Mouse (Mus musculus) lung, embryonic 16.5 days (tissue): ENCODE results near the gene Urb2. TPM values are rescaled to one million over a fixed set of nuclear protein-coding genes. Genes with fewer than 3 reads are reported as not detected.

Experiments
- ATAC-seq: fragments of 200-750 bp; cut with Nextera tagmentation; 2 replicates; pipeline ENCODE4 v1.8.0; 2017; ENCODE audit warnings: low read depth, mild to moderate bottlenecking, moderate library complexity
- H3K27ac ChIP-seq: fragments of 300-500 bp; sonication (generic); 2 replicates; pipeline ENCODE4 v1.5.1; 2014; ENCODE audit warnings: mild to moderate bottlenecking, control low read depth, low read length
- H3K27me3 ChIP-seq: fragments of 300-500 bp; sonication (generic); 2 replicates; pipeline ENCODE4 v1.6.1; 2014; ENCODE audit warnings: low read depth, low read length, mixed read lengths; ENCODE audit not compliant: control insufficient read depth, insufficient read depth
- H3K36me3 ChIP-seq: fragments of 300-500 bp; sonication (generic); 2 replicates; pipeline ENCODE4 v1.6.1; 2014; ENCODE audit warnings: low read length; ENCODE audit not compliant: control insufficient read depth, insufficient read depth
- H3K4me1 ChIP-seq: fragments of 300-500 bp; sonication (generic); replicated peaks from 2 replicates; pipeline ENCODE4 v1.6.1; 2014; ENCODE audit warnings: low read length, mixed read lengths; ENCODE audit not compliant: control insufficient read depth, insufficient read depth
- H3K4me2 ChIP-seq: fragments of 300-500 bp; sonication (generic); 2 replicates; pipeline ENCODE4 v1.6.1; 2014; ENCODE audit warnings: low read depth, low read length, control low read depth
- H3K4me3 ChIP-seq: fragments of 300-500 bp; sonication (generic); 2 replicates; pipeline ENCODE4 v1.5.1; 2014; ENCODE audit warnings: mild to moderate bottlenecking, low read length, control low read depth
- H3K9ac ChIP-seq: fragments of 300-500 bp; sonication (generic); 2 replicates; pipeline ENCODE4 v1.6.1; 2014; ENCODE audit warnings: low read length, control low read depth
- H3K9me3 ChIP-seq: fragments of 300-500 bp; sonication (generic); 2 replicates; pipeline ENCODE4 v1.6.1; 2016; ENCODE audit warnings: low read length; ENCODE audit not compliant: control insufficient read depth
- WGBS: fragments of 180-500 bp; shearing (Covaris S2); extraction: QIAGEN DNeasy Blood & Tissue Kit; methylation state at CpG from one replicate; pipeline ENCODE4 v1.1.7; 2014; 5-methylcytosine and 5-hydroxymethylcytosine counted together
- polyA plus RNA-seq: library from polyadenylated mRNA; unstranded; fragments of >200 nt; fragmentation: Nextera tagmentation; extraction: Ambion mirVana; gene quantifications from 2 replicates; pipeline ENCODE4 v1.2.1, GENCODE M21; 2015

Gene Urb2
- polyA plus RNA-seq, 1 experiment from 2014 or later = 4.6 TPM

DNA sequence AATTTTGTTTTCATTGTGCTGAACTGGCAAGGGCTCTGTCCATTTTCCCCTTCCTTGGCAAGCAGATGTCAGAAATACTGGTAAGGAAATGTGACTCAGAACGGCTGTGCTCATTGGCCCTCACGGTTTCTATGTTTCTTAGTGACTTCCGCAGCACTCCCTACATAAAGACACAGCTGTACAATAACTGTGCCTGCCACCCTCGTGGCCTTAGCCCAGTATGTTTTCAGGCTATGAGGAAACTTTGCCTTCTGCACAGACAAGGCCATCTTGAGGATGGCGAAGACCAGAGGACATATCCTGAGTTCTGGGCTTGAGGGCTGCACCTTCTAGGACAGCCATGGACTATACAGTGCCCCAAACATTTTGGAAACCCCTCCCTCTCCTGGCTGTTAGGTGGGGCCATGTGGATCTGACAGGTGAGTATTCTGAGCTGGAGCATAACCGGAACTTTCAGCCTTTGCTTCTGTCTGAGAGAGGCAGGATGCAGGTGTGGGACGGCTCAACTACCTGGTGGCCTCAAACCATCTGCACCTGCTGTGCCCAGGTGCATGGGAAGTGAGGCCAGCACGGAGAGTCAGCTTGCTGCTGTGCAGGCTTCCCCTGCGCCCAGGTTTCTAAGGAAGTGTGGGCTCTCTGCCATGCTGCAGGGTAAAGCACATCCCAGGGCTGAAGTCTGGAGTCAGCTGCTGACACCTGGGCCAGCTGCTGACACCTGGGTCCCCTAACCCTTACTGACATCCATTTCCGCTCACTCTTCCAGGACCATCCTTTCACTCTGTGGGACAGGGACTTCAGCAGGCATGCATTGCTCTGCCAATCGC, 35.7 kb downstream of the Urb2 start:
- no peaks in the 10 kb centered on the region for H3K27me3 ChIP-seq
- no peaks in the 10 kb centered on the region for H3K4me1 ChIP-seq
- H3K36me3 ChIP-seq = no peaks in the 10 kb centered on the region
- H3K9me3 ChIP-seq = no peaks in the 10 kb centered on the region
- ATAC-seq = no peak
- 66% methylated on average over 11 of the region's 11 CpGs for WGBS
- no peak overlapping the region for H3K27ac ChIP-seq
- no peak overlapping the region for H3K9ac ChIP-seq
- H3K4me3 ChIP-seq = no peak overlapping the region
- no peak overlapping the region for H3K4me2 ChIP-seq

DNA sequence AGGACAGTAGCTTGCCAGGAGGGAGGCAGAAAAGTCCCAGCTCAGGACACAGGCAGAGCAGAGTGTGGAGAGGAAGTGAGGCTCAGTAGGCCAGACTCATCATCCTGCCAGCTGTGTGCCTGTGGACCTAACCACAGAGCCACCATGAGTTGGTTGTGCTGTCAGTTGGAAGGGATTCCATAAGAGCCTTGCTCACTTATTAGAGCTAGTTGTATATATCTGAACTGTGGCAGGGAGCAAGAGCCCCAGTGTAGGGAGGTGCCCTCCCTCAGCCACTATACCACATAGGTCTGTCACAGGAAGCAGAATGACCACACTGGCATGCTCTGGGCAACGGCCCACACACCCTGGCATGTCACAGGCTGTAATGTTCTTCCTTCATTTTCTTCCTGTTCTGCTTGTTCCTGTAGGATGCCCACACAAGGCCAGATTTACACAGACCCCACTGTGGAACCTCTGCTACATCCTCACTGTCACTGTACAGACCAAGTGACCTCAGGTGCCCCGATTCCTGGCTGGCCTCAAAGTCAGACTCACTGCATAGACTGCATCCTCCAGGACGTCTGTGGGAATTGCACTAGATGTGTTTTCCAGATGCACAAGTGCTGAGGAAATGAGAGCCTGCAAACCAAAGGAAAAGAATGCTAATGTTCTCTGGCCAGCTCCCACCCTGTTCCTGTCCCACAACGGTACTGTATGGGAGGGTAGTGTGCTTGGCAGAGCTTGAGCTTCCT, 45.2 kb downstream of the Urb2 start:
- Histone ChIP-seq H3K27me3 (no peaks in the 10 kb centered on the region), H3K9me3 (no peaks in the 10 kb centered on the region), H3K27ac (0 out of 2 replicates have a peak overlapping the region, but pooled peaks have one; percentile 24), H3K4me3 (no peak overlapping the region), H3K9ac (no peak overlapping the region), H3K4me1 (peaks cover 2% of the 10 kb centered on the region; the same call in 1 of the 2 replicates), H3K36me3 (no peaks in the 10 kb centered on the region), H3K4me2 (no peak overlapping the region)
- peak; percentile 83 for ATAC-seq
- 37% methylated on average over 4 of the region's 4 CpGs for WGBS

DNA sequence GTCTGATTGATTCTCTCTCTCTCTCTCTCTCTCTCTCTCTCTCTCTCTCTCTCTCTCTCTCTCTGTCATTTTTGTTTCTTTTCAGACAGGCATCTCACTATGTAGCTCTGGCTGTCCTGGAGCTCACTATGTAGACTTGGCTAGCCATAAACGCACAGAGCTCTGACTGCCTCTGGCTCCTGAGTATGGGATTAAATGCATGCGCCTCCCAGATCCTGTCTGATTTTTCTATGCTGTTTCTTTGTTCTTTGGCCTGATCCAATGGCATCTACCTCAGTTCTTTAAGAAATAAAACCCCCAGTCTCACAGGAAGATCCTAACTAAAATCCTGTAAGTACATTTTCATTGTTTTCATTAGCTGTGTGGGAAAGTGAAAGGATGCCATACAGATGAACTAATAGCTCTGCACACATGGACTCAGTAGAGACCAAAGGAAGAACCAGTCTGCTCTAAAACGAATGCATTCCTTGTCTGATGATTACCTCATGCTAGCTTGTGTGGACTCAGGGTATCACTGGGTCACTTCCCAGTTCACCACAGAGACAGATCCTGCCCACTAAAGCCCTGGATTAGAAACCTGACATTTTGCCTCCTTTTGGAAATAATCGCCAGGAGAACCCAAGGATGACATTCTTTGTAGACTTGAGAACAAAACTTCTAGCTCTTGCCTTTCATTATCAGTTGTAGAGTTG, 45.9 kb downstream of the Urb2 start:
- Histone ChIP-seq H3K4me1 (peaks cover 2% of the 10 kb centered on the region; the same call in 1 of the 2 replicates), H3K36me3 (no peaks in the 10 kb centered on the region), H3K4me2 (no peak overlapping the region), H3K9me3 (no peaks in the 10 kb centered on the region), H3K27me3 (no peaks in the 10 kb centered on the region), H3K27ac (no peak overlapping the region), H3K4me3 (no peak overlapping the region), H3K9ac (no peak overlapping the region)
- 66% methylated on average over 4 of the region's 4 CpGs for WGBS
- no peak for ATAC-seq

DNA sequence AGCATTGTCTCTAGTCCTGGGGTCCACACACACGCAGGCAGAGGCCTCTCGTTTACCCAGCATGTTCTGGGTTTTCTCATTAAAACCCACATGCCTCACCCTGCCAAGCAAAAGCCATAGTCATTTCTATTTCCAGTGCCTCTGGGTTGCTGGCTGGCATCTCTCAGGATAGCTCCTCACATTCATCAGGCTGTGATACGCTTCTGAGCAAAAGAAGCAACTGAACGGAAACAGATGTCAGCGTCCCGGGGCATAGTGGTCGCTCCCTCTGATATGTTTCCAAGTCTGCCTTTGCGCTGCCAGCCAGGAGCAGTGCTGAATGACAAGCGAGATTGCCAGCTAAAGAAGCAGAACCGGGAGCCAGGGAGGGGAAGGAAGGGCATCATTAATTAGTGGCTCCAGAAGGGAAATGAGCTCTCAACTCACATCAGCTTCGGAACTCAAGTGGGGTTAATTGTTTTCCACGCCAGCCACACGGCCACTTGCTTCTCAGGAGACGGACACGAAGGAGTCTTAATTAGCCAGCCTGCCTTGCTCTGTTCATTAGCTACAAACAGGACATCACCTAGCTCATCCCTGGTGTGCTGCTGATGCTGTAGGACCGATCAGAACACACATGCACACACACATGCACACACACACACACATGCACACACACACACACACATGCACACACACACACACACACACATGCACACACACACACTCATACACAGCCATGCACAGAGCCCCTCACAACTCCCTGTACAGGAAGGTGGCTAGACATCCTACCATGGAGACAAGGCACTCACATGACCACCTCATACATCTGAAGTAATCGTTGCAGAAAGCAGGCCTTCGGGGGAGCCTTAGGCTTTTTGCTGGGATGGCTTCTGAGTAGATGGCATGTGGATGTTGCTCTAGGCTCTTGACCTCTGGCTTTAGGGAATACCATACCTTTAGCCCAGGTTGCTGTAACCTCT, 49.3 kb downstream of the Urb2 start:
- H3K36me3 ChIP-seq = no peaks in the 10 kb centered on the region
- H3K4me3 ChIP-seq = no peak overlapping the region
- no peaks in the 10 kb centered on the region for H3K9me3 ChIP-seq
- peak; percentile 64; the same call in 1 of the 2 replicates for ATAC-seq
- H3K27me3 ChIP-seq = no peaks in the 10 kb centered on the region
- H3K9ac ChIP-seq = no peak overlapping the region
- no peak overlapping the region for H3K4me2 ChIP-seq
- 48% methylated on average over 18 of the region's 18 CpGs for WGBS
- peak overlapping the region; percentile 42; the same call in 1 of the 2 replicates for H3K27ac ChIP-seq
- peaks cover 2% of the 10 kb centered on the region; the same call in 1 of the 2 replicates for H3K4me1 ChIP-seq

DNA sequence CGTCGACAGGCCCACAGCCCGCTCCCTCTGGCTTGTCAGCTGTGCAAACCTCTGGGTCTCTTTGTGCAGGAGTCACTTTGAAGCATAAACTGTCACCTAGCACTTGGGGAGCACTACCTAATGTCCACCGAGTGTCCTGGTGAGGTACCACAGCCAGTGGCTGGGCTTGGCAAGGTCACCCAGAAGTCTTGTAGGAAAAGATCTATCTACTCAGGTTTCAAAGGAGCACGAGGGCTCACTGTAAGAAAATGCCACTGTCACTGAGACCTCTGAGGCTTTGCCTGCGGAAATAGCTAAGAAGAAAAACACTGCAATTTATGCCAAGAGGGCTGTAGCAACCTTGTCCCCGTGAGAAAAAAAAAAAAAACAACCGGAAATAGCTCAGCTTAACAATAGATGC, 54.7 kb downstream of the Urb2 start:
- H3K4me3 ChIP-seq = no peak overlapping the region
- WGBS = 42% methylated on average over 8 of the region's 8 CpGs
- no peak for ATAC-seq

DNA sequence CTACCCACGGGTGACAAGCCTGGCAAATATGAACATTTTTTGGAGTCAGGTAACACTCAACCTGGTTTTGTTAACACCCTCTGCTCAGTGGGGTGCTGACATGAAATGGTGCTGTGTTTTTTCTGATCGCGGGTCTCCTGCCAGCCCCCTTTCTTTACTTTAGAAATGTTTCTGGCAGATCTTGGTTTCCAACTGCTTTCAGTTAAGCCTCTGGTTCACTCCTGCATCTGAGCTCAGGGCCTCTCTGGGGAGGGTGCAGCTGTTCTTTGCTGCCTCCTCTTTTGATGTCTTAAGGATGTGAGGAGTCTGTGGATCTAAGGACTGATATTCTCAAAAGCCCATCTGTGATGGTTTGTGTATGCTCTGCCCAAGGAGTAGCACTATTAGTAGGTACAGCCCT, 55.1 kb downstream of the Urb2 start:
- no peaks in the 10 kb centered on the region for H3K27me3 ChIP-seq
- no peaks in the 10 kb centered on the region for H3K4me1 ChIP-seq
- no peak for ATAC-seq
- WGBS = 48% methylated on average over 3 of the region's 3 CpGs
- H3K4me2 ChIP-seq = no peak overlapping the region
- H3K4me3 ChIP-seq = no peak overlapping the region
- H3K36me3 ChIP-seq = no peaks in the 10 kb centered on the region
- H3K27ac ChIP-seq = no peak overlapping the region
- H3K9ac ChIP-seq = no peak overlapping the region
- H3K9me3 ChIP-seq = no peaks in the 10 kb centered on the region

More for the DNA sequence above, 54.7 kb downstream of the Urb2 start:
- Histone ChIP-seq H3K9me3 (no peaks in the 10 kb centered on the region), H3K4me1 (no peaks in the 10 kb centered on the region), H3K27me3 (no peaks in the 10 kb centered on the region), H3K9ac (no peak overlapping the region), H3K36me3 (no peaks in the 10 kb centered on the region), H3K27ac (no peak overlapping the region), H3K4me2 (no peak overlapping the region)

DNA sequence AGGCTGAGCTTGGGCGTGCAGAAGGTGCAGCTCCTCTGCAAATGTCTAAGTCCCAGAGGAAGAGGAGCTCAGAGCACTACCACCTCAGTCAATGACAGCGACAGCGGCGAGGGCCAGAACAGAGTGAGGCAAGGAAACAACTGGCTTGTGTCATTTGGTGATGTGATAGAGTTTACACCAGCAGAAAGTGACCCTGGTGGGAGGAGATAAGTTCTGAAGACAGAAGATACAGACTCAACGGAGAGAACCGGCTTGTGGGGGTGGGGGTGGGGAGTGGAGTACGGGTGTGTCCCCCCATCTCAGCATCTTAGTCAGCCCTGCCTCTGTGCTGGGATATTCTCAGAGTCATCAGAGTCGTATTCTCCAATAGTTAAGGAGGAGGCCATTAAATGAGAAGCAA, 56.1 kb downstream of the Urb2 start:
- WGBS = 70% methylated on average over 8 of the region's 8 CpGs
- ATAC-seq = no peak
- no peak overlapping the region for H3K9ac ChIP-seq

DNA sequence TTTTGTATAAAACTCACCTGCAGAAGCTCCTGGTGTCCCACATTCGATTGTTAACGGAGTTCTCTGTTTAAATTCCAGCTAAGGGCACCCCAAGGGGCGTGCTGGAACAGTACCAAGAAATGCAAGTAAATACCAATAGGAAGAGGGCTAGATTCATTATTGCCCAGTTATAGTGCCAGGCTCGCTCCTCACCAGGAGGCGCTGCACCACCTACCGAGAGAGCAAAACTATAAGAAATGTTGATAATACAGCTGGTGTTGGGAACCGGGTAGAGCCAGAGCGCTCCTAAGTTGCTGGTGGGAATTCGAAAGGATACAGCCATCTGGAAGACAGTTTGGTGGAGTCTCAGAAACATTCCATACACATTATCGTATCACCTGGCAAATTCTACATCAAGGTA, 56.7 kb downstream of the Urb2 start:
- Histone ChIP-seq H3K4me3 (no peak overlapping the region), H3K4me1 (no peaks in the 10 kb centered on the region), H3K36me3 (no peaks in the 10 kb centered on the region), H3K27ac (no peak overlapping the region), H3K9me3 (no peaks in the 10 kb centered on the region), H3K4me2 (no peak overlapping the region), H3K27me3 (no peaks in the 10 kb centered on the region), H3K9ac (no peak overlapping the region)
- 78% methylated on average over 10 of the region's 10 CpGs for WGBS
- no peak for ATAC-seq

More for the DNA sequence above, 56.1 kb downstream of the Urb2 start:
- Histone ChIP-seq H3K36me3 (no peaks in the 10 kb centered on the region), H3K9me3 (no peaks in the 10 kb centered on the region), H3K27me3 (no peaks in the 10 kb centered on the region), H3K4me1 (no peaks in the 10 kb centered on the region), H3K4me3 (no peak overlapping the region), H3K27ac (no peak overlapping the region), H3K4me2 (no peak overlapping the region)
